Mouse (Mus musculus) duodenum, adult 2 months (tissue): ENCODE data around the gene Slc10a2. TPM values are rescaled to one million over a fixed set of nuclear protein-coding genes. Genes with fewer than 3 reads are reported as not detected.

Experiments
- polyA plus RNA-seq: library from polyadenylated mRNA; depleted of rRNA; stranded (reverse); fragments of >200 nt; gene quantifications from 2 replicates; pipeline ENCODE4 v1.2.3, GENCODE M21; 2012; ENCODE audit warnings: low replicate concordance; rRNA removed

Gene Slc10a2
- 0.04 and 0.05 TPM in 2 replicates for polyA plus RNA-seq

DNA sequence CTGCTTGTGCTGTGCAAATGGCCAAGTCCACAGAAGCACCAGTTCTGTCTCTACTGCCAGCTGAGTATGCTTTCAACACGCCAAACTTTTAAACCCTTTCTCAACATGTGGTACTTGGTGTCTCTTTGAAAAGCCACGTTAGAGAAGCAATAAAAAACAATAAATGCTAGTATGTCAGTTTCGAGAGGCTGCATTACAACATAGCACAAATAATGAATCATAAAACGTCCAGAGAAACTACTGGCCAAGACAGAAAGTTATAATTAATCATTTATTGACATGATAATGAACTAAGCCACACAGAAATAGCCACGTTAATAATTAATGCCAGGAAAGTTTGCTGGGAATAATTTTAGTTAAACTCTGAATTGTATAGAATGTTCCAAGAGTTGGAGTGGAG is at the start of gene Slc10a2:
Gene Slc10a2, minus strand, starts transcription at position 166 of the 400 bp plus-strand sequence.

